Mouse (Mus musculus): ENCODE data around the gene Timm13. TPM values are rescaled to one million over a fixed set of nuclear protein-coding genes. Genes with fewer than 3 reads are reported as not detected.

The Timm13 gene
- polyA plus RNA-seq, 1 experiment from 2014 or later: 305 TPM

Other genes with a start within 250 kb of the Timm13 start
- gene Btbd2, start 243.9 kb downstream of the Timm13 start, polyA plus RNA-seq (2016; fragmentation: Nextera tagmentation; extraction: Ambion mirVana): 87.8 and 96.4 TPM in 2 replicates
- gene Mknk2, start 222.9 kb downstream of the Timm13 start, polyA plus RNA-seq (2016; fragmentation: Nextera tagmentation; extraction: Ambion mirVana): 88.1 and 90.3 TPM in 2 replicates
- 56.5 and 62.9 TPM in 2 replicates for gene Mob3a, start 199.0 kb downstream of the Timm13 start, polyA plus RNA-seq (2016; fragmentation: Nextera tagmentation; extraction: Ambion mirVana)
- gene Izumo4, start 198.8 kb downstream of the Timm13 start, polyA plus RNA-seq (2016; fragmentation: Nextera tagmentation; extraction: Ambion mirVana): 27.1 and 30.5 TPM in 2 replicates
- gene Ap3d1, start 158.7 kb downstream of the Timm13 start, polyA plus RNA-seq (2016; fragmentation: Nextera tagmentation; extraction: Ambion mirVana): 101 TPM in 2 replicates
- 25.9 and 27.4 TPM in 2 replicates for gene Dot1l, start 145.8 kb downstream of the Timm13 start, polyA plus RNA-seq (2016; fragmentation: Nextera tagmentation; extraction: Ambion mirVana)
- 65.3 and 71.8 TPM in 2 replicates for gene Sf3a2, start 102.8 kb downstream of the Timm13 start, polyA plus RNA-seq (2016; fragmentation: Nextera tagmentation; extraction: Ambion mirVana)
- 139 TPM in 2 replicates for gene Plekhj1, start 102.3 kb downstream of the Timm13 start, polyA plus RNA-seq (2016; fragmentation: Nextera tagmentation; extraction: Ambion mirVana)
- not detected in 2 replicates for gene Amh, start 95.7 kb downstream of the Timm13 start, polyA plus RNA-seq (2016; fragmentation: Nextera tagmentation; extraction: Ambion mirVana)
- gene Jsrp1, start 87.5 kb downstream of the Timm13 start, polyA plus RNA-seq (2016; fragmentation: Nextera tagmentation; extraction: Ambion mirVana): 0.83 and 1.7 TPM in 2 replicates
- 1,255 and 1,389 TPM in 2 replicates for gene Oaz1, start 74.3 kb downstream of the Timm13 start, polyA plus RNA-seq (2016; fragmentation: Nextera tagmentation; extraction: Ambion mirVana)
- gene Lingo3, start 56.9 kb downstream of the Timm13 start, polyA plus RNA-seq (2016; fragmentation: Nextera tagmentation; extraction: Ambion mirVana): 0.74 and 0.94 TPM in 2 replicates
- 214 and 250 TPM in 2 replicates for gene Lsm7, start 45.8 kb downstream of the Timm13 start, polyA plus RNA-seq (2016; fragmentation: Nextera tagmentation; extraction: Ambion mirVana)
- 56.6 and 58.8 TPM in 2 replicates for gene Sppl2b, start 45.7 kb downstream of the Timm13 start, polyA plus RNA-seq (2016; fragmentation: Nextera tagmentation; extraction: Ambion mirVana)
- gene Tmprss9, start 29.1 kb downstream of the Timm13 start, polyA plus RNA-seq (2016; fragmentation: Nextera tagmentation; extraction: Ambion mirVana): 0.08 TPM in 2 replicates
- 56.8 and 57.9 TPM in 2 replicates for gene Lmnb2, start 17.3 kb upstream of the Timm13 start, polyA plus RNA-seq (2016; fragmentation: Nextera tagmentation; extraction: Ambion mirVana)
- gene Gadd45b, start 29.1 kb upstream of the Timm13 start, polyA plus RNA-seq (2016; fragmentation: Nextera tagmentation; extraction: Ambion mirVana): 11.8 and 15.8 TPM in 2 replicates
- gene Gng7, start 114.0 kb upstream of the Timm13 start, polyA plus RNA-seq (2016; fragmentation: Nextera tagmentation; extraction: Ambion mirVana): 10.1 and 10.7 TPM in 2 replicates
- gene Diras1, start 124.7 kb upstream of the Timm13 start, polyA plus RNA-seq (2016; fragmentation: Nextera tagmentation; extraction: Ambion mirVana): 16.4 and 16.7 TPM in 2 replicates
- 33.8 and 37.0 TPM in 2 replicates for gene Slc39a3, start 136.5 kb upstream of the Timm13 start, polyA plus RNA-seq (2016; fragmentation: Nextera tagmentation; extraction: Ambion mirVana)
- gene Sgta, start 159.2 kb upstream of the Timm13 start, polyA plus RNA-seq (2016; fragmentation: Nextera tagmentation; extraction: Ambion mirVana): 259 and 269 TPM in 2 replicates
- gene Thop1, start 169.1 kb upstream of the Timm13 start, polyA plus RNA-seq (2016; fragmentation: Nextera tagmentation; extraction: Ambion mirVana): 57.5 and 58.0 TPM in 2 replicates
- 0.12 and 0.46 TPM in 2 replicates for gene Creb3l3, start 197.9 kb upstream of the Timm13 start, polyA plus RNA-seq (2016; fragmentation: Nextera tagmentation; extraction: Ambion mirVana)
- gene Map2k2, start 204.9 kb upstream of the Timm13 start, polyA plus RNA-seq (2016; fragmentation: Nextera tagmentation; extraction: Ambion mirVana): 223 and 232 TPM in 2 replicates
- gene Zbtb7a, start 234.3 kb upstream of the Timm13 start, polyA plus RNA-seq (2016; fragmentation: Nextera tagmentation; extraction: Ambion mirVana): 17.7 and 18.2 TPM in 2 replicates